Mouse (Mus musculus) liver, adult (tissue): ENCODE measurements around the gene Esam.

Source experiments
- GATA4 ChIP-seq: IDR thresholded peaks from 2 replicates; pipeline ENCODE4 v1.6.1; 2014; ENCODE audit warnings: mild to moderate bottlenecking, low read length; ENCODE audit not compliant: insufficient replicate concordance

The Esam gene

DNA sequence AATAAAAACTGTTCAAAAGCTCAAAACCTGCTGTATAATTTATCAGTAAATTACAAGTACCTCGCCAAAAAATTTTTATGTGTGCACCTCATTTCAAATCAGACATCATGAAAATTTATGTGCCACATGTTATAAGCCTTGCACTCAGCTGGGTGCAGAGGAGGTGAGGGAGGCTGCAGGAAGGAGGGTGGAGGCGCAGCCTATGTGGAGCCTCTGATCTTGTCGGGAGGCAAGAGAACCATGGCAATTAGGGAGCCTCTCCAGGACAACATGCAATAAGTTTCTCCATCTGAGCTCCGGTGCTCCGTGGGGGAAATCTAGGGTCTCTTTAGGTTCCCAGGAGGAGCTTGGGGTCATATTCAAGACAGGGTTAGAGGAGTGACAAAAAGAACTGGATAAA lies 39.6 kb downstream of the Esam start:
- no peak for TF ChIP-seq GATA4

DNA sequence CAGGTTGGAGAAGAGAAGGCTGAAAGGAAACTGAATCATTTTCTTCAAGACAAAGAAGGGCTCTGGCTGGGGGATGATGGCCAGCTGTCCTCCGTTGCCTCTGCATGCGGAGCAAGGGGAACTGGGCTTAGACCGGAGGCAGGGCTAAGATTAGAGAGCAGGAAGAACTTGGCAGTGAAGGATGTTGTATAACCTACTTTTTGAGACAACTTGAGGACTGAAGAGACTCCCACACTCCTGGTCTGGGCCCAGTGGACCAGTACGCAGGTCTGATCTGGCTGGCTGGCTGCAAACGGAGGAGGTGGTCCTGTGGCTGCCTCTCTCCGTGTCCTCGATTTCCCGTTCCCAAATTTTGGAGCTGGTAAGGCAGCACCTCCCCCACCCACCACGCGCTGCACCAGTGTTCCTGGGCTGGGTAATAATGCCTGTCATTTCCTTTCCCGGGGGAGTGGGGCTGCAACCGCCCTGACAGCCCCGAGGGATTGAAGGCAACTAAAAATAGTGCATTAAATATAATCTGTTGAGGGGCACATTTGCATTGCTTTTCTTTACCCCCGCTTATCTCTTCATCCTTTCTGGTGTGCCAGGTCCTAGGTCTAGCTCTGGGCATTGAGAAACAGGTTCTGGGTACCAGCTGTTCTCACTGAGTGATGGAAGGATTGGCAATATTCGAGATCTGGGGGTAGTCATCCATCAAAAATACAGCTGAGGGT lies 40.2 kb downstream of the Esam start:
- no peak for TF ChIP-seq GATA4

- TF ChIP-seq GATA4, result no peak
These were observed 40.8 kb downstream of the Esam start for GRCm38 (mm10) chr9:37568605-37569214.

DNA sequence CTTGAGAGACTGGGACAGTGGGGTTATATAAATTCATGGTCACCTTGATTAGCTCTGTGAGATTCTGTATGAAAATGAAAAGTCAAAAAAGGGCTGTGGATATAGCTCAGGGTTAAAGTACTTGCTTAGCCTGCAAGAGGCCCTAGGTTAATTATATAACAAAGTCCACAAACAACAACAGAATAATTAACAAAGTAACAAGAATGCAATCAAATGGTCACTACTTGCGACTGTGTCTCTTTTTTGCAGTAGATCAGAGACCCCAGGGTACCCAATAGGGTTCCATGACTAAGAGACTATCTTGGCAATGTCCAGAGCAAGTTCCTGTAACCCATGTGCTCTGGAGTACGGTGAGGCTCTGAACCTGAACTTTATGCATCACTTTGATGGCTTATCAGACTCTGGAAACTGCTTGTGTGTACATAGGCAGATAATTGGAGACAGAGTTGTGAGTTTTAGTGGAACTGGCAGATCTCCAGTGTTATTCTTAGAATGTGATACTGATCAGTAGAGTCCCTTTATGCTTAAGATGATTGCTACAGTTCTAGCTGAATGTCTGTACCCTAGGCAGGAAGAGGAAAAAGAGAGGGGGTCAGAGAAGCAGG lies 41.5 kb downstream of the Esam start:
- no peak for TF ChIP-seq GATA4

- TF ChIP-seq GATA4, result no peak
These were observed 44.5 kb downstream of the Esam start for GRCm38 (mm10) chr9:37572204-37572876.

DNA sequence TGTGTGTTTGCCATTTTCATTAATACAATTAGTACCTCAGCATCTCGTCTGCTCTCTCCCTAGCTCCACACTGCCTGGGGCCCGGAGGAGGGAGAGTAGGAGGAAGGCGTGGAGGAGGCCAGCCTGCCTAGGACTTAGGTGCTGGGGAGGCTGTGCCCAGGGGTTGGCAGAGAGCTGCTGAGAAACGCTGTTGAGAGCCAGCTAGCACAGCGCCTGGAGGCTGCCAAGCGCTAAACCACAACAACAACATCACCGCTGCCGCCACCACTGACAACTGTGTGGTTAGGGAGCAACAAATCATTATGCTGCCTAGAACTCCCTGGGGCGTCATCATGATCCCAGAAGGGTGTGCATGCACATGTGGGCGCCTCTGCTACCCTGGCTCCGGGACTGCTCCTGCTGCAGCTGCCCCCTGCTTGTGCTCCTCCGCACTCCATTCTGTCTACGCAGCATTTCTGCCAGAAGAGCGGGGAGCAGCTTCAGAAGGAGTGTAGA lies 48.6 kb downstream of the Esam start:
- TF ChIP-seq GATA4, result no peak

DNA sequence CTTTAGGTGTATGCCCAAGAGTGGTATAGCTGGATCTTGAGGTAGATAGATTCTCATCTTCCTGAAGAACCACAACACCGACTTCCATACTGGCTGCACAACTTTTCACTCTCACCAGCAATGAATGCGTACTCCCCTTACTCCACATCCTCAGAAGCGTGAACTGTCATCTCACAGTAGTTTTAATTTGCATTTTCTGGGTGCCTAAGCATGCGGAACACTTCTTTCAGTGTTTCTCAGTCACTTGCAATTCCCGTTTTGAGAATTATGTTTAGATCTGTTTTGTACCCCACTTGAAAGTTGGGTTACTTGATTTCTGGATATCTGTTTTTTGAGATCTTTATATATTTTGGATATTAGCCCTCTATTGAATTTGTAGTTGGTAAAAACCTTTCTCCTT lies 55.7 kb downstream of the Esam start:
- TF ChIP-seq GATA4, result no peak

GRCm38 (mm10) chr9:37586718-37587117 lies 58.8 kb downstream of the Esam start:
- TF ChIP-seq GATA4, result no peak
